Mouse (Mus musculus): Measurements from ENCODE around the gene Fam171b.

GRCm38 (mm10) chr2:83825161-83825560 lies 12.7 kb downstream of the Fam171b start:
- TF ChIP-seq POLR2A (IDR thresholded peaks at IDR 0.05; ENCODE audit: extremely low read depth, insufficient read depth, low read length) = no peak
- no peak for TF ChIP-seq CTCF (IDR thresholded peaks at IDR 0.05; ENCODE audit: extremely low read depth, insufficient read depth, low read length)
